Mouse (Mus musculus) embryonic facial prominence, embryonic 11.5 days (tissue): ENCODE data around the gene Btrc. TPM values are rescaled to one million over a fixed set of nuclear protein-coding genes. Genes with fewer than 3 reads are reported as not detected.

Source experiments
- ATAC-seq: fragments of 200-750 bp; cut with Nextera tagmentation; replicated peaks from 2 replicates; pipeline ENCODE4 v1.8.0; 2017; ENCODE audit warnings: low read depth; ENCODE audit not compliant: insufficient number of reproducible peaks, low FRiP score, low TSS enrichment
- DNase-seq: peaks from one replicate; pipeline ENCODE4 v3.0.0-alpha.2; 2015; ENCODE audit warnings: low spot score
- H3K27ac ChIP-seq: fragments of 300-500 bp; sonication (generic); replicated peaks from 2 replicates; pipeline ENCODE4 v1.5.1; 2014; ENCODE audit warnings: mild to moderate bottlenecking, low read depth, low read length, control low read depth
- H3K27me3 ChIP-seq: fragments of 300-500 bp; sonication (generic); 2 replicates; pipeline ENCODE4 v1.6.1; 2014; ENCODE audit warnings: mild to moderate bottlenecking, low read length, moderate library complexity, mixed read lengths; ENCODE audit not compliant: control insufficient read depth, insufficient read depth
- H3K36me3 ChIP-seq: fragments of 300-500 bp; sonication (generic); replicated peaks from 2 replicates; pipeline ENCODE4 v1.6.1; 2014; ENCODE audit warnings: low read depth, mild to moderate bottlenecking, low read length, moderate library complexity, mixed read lengths; ENCODE audit not compliant: control insufficient read depth, insufficient read depth
- H3K4me1 ChIP-seq: fragments of 300-500 bp; sonication (generic); 2 replicates; pipeline ENCODE4 v1.6.1; 2014; ENCODE audit warnings: low read length, mixed read lengths; ENCODE audit not compliant: control insufficient read depth, insufficient read depth
- H3K4me2 ChIP-seq: fragments of 300-500 bp; sonication (generic); 2 replicates; pipeline ENCODE4 v1.6.1; 2014; ENCODE audit warnings: low read depth, mild to moderate bottlenecking, control low read depth, low read length, moderate library complexity
- H3K4me3 ChIP-seq: fragments of 300-500 bp; sonication (generic); 2 replicates; pipeline ENCODE4 v1.5.1; 2014; ENCODE audit warnings: low read depth, low read length, control low read depth
- H3K9ac ChIP-seq: fragments of 300-500 bp; sonication (generic); replicated peaks from 2 replicates; pipeline ENCODE4 v1.6.1; 2014; ENCODE audit warnings: mild to moderate bottlenecking, control low read depth, low read length
- H3K9me3 ChIP-seq: fragments of 300-500 bp; sonication (generic); replicated peaks from 2 replicates; pipeline ENCODE4 v1.6.1; 2016; ENCODE audit warnings: mild to moderate bottlenecking, low read length, inconsistent platforms, mixed read lengths; ENCODE audit not compliant: control insufficient read depth
- WGBS: fragments of 180-500 bp; shearing (Covaris S2); extraction: QIAGEN DNeasy Blood & Tissue Kit; methylation state at CpG from one replicate; pipeline ENCODE4 v1.1.7; 2014; 5-methylcytosine and 5-hydroxymethylcytosine counted together
- polyA plus RNA-seq: library from polyadenylated mRNA; unstranded; fragments of >200 nt; fragmentation: Nextera tagmentation; extraction: Ambion mirVana; gene quantifications from 2 replicates; pipeline ENCODE4 v1.2.1, GENCODE M21; 2014

Btrc gene
- polyA plus RNA-seq, 1 experiment from 2014 or later = 56.0 TPM

DNA sequence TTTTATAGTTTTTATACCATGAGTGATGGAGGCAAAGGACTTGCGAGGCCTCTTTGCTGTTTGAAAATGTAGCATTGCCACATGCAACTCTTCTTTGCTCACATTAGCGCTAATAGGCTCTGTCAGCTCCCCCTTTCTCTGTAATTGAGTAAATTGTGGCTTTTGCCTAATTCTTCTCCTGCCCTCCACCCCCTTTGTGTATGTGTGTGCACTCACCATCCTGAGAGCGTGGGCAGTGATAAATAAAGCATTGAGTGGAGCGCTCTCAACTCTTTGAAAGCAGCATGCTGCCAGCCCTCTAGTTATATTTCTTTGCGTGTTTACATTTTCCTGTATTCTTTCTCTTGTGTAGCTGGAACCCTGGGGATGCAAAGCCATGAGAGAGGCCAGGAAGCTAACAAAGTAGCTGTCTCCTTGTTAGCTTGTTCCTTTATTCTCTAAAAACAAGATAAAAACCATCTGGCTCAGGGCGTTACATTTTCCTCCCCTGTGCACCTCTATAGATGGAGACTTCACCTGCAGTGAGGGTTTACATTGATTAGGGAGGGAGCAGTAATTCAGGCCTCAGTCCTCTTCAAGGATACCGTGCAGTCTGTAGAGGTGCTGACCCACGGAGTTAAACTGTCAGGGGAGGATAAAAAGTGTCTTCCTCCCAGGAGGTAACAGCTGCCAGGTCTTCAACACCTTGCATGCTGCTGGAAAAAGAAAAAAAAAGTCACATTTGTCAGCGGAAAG lies 96.6 kb downstream of the Btrc start:
- H3K9ac ChIP-seq = no peak overlapping the region
- no peaks in the 10 kb centered on the region for H3K36me3 ChIP-seq
- no peaks in the 10 kb centered on the region for H3K9me3 ChIP-seq
- DNase-seq (no peak), ATAC-seq (no peak)
- no peaks in the 10 kb centered on the region for H3K4me1 ChIP-seq
- no peaks in the 10 kb centered on the region for H3K27me3 ChIP-seq
- WGBS = 43% methylated on average over 9 of the region's 9 CpGs
- no peak overlapping the region for H3K4me2 ChIP-seq
- H3K27ac ChIP-seq = no peak overlapping the region
- H3K4me3 ChIP-seq = no peak overlapping the region

DNA sequence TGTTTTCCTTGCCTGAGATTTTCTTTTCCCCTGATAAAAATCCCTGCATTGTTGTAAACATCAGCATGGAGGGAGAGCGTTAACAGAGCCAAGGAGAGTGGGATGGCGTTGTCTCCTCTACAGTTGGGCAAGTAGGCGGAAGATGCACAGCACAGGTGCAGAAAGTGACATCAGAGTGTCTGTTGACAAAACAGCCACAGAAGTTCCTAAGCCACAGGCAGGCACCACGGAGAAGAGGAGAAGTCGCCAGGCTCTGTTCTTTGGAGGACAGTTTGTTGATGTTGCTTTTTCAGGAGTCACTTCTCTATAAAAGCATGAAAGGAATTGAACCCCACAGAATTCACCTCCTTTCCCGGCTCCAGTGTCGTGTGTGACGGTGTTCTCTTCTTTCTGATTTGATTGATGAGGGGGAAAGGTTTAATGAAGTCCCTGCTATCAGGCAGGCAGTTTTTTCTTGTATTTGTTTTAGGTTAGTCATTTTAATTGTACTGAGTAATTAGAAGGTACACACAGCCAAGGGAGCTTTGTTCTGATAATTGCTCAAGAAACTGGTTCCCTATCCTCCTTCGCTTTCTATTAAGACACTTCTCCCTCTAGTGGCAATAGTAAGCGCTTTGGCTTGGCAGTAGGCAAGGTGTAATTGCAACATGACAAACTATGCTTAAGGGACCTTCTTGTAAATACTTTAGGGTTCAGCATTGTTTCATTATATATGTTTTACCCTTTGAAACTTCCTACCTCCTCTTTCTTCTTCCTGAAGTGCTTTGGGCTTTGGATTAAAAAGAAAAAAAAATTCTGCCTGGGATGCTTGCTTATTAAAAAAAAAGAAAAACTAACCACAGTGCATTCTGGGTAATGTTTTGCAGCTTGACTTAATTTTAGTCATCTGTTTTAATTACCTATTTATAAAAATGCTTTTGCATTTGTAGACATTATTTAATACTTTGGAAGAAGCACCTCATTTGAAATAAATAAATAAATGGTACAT lies 97.5 kb downstream of the Btrc start:
- WGBS = 54% methylated on average over 10 of the region's 10 CpGs
- peak; percentile 68 for DNase-seq

DNA sequence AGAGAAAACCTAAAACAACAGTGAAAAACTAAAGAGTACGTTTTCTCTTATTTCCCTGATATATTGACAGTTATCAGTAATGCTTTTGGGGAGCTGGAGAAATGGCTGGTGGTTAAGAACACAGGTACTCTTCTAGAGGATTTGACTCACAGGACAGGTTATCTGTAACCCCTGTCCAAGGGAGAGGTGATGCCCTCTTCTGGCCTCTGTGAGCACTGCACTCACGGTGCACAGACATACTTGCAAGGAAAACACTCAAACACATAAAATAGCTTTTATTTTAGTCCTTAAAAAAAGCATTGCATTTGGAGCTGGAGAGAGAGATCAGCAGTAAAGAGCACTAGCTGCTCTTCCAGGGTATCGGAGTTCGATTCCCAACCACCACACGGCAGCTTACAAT lies 106.2 kb downstream of the Btrc start:
- H3K4me1 ChIP-seq = no peaks in the 10 kb centered on the region
- no peaks in the 10 kb centered on the region for H3K9me3 ChIP-seq
- H3K36me3 ChIP-seq = no peaks in the 10 kb centered on the region; the same call in 1 of the 2 replicates
- H3K27me3 ChIP-seq = no peaks in the 10 kb centered on the region
- WGBS = 97% methylated on average over 5 of the region's 5 CpGs
- DNase-seq (no peak), ATAC-seq (no peak)
- H3K4me2 ChIP-seq = no peak overlapping the region
- no peak overlapping the region for H3K9ac ChIP-seq
- no peak overlapping the region for H3K4me3 ChIP-seq
- no peak overlapping the region for H3K27ac ChIP-seq

More for the DNA sequence above, 97.5 kb downstream of the Btrc start:
- no peak for ATAC-seq
- no peaks in the 10 kb centered on the region for H3K36me3 ChIP-seq
- H3K9ac ChIP-seq = no peak overlapping the region
- H3K4me1 ChIP-seq = no peaks in the 10 kb centered on the region
- H3K27me3 ChIP-seq = no peaks in the 10 kb centered on the region
- no peak overlapping the region for H3K27ac ChIP-seq
- H3K4me2 ChIP-seq = no peak overlapping the region
- H3K4me3 ChIP-seq = no peak overlapping the region
- no peaks in the 10 kb centered on the region for H3K9me3 ChIP-seq

DNA sequence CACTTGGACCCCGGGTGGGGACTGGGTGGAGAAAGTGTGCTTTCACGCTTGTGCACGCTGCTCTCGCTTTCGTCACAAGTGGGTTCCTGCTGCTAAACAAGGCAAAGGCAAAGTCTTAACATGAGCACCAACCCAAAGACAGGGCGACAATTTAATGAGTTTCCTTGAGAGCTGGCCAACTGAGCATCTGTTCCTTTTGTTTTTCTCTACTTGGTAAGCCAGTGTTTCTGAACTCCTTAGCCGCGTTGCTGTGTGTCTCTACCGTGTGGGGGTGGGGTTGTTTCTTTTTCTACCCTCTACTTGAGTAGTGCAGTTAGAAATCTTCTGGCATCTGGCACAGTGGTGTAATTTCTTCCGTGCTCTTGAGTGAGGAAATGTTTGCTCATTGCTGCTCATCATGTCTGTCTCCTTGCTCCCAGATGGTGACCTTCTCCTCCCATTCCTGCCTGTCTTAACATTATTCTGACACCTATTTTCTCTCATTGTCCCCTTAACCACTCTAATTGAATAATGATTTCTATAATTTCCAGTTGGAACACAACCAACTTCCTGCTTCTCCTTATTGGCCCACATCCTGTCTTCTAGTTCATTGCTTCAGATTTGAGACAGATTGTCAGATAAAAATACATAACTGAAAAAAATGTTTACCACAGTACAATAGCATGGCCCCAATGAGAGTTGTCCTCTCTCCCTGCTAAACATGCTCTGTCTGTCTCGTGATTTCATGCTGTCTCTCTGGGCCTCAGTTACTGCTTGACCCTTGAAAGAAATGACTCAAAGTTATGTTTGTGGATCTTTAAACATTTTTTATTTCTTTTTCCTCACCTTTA lies 109.4 kb downstream of the Btrc start:
- 66% methylated on average over 11 of the region's 11 CpGs for WGBS

DNA sequence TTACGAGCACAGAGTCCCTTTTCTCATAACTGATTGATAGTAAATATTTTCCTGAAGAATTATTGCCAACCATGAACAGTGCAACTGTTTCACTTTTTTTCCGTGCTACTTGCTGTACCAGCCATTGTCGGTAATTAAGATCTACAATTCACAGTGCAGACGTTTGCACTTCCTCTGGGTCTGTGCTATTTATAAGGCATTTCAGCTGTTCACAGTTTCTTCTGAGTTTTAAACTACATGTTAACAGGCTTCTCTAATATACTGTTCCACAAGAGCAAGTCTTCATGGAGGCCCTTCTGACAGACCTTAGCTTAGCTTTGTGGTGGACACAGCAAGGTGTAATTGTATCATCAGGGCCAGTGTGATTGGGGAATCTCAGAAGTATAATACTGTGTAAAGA lies 111.2 kb downstream of the Btrc start:
- no peaks in the 10 kb centered on the region for H3K4me1 ChIP-seq
- H3K9ac ChIP-seq = no peak overlapping the region
- H3K27me3 ChIP-seq = no peaks in the 10 kb centered on the region
- no peak overlapping the region for H3K27ac ChIP-seq
- whole genome bisulfite sequencing = 80% methylated on average over 4 of the region's 4 CpGs
- no peak overlapping the region for H3K4me3 ChIP-seq
- ATAC-seq (no peak), DNase-seq (no peak)
- H3K36me3 ChIP-seq = no peaks in the 10 kb centered on the region; the same call in 1 of the 2 replicates
- no peak overlapping the region for H3K4me2 ChIP-seq
- H3K9me3 ChIP-seq = no peaks in the 10 kb centered on the region

More for the DNA sequence above, 109.4 kb downstream of the Btrc start:
- no peaks in the 10 kb centered on the region for H3K4me1 ChIP-seq
- no peak for ATAC-seq
- H3K4me2 ChIP-seq = no peak overlapping the region
- no peaks in the 10 kb centered on the region; the same call in 1 of the 2 replicates for H3K36me3 ChIP-seq
- no peak overlapping the region for H3K27ac ChIP-seq
- no peak overlapping the region for H3K4me3 ChIP-seq
- no peaks in the 10 kb centered on the region for H3K27me3 ChIP-seq
- H3K9me3 ChIP-seq = no peaks in the 10 kb centered on the region
- DNase-seq = no peak
- no peak overlapping the region for H3K9ac ChIP-seq

DNA sequence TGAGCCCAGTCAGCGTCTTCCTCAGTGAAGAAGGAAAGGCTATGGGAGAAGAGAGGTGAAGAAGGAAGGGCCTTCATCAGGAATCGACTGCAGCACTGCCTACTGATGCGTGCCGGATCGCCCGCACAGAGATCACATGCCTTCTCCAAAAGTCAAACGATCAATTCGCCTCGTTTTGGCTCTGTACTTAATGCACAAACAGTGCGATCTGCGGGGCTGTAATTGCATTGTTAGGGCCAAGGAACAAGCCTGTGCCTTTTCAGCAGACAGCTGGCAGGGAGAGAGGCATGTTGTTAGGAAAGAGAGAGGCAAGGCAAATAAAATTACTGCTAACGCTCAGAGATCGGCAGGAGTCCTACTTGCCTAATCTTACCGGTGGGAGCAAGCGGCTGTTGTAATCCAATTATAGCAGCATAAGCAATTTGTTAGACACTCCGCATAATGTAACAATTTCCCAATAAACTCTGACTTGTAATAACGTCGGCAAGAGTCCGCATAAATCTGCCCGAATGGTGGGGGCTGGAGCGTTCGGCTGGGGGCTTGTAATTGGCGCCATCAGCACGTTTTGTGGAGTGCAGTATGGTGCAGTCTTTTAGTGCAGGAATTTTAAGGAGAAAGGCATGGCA lies 112.5 kb downstream of the Btrc start:
- Histone ChIP-seq H3K27ac (no peak overlapping the region), H3K27me3 (no peaks in the 10 kb centered on the region), H3K4me1 (no peaks in the 10 kb centered on the region), H3K9me3 (no peaks in the 10 kb centered on the region), H3K9ac (no peak overlapping the region), H3K36me3 (no peaks in the 10 kb centered on the region; the same call in 1 of the 2 replicates), H3K4me3 (no peak overlapping the region), H3K4me2 (no peak overlapping the region)
- DNase-seq (peak; percentile 53), ATAC-seq (no peak)
- WGBS = 44% methylated on average over 24 of the region's 24 CpGs

DNA sequence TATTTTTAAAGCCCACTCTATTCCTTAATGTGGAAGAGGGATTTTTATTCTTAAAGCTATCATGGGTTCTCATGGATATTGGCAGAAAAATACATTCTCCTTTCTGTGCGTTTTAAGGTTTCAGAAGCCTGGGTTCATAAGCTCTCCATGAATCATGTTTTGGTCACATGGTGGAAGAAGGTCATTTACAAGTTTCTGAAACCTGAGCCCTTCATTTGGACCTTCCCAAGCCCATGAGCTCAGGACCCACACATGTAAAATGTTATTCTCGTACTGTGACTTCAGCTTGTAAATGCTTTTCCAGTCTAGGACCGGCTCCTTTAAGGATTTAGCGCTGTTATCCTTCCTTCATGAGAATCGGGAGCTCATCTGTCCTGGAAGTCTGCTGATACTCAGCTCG lies 116.0 kb downstream of the Btrc start:
- DNase-seq (no peak), ATAC-seq (no peak)
- no peaks in the 10 kb centered on the region for H3K27me3 ChIP-seq
- no peak overlapping the region for H3K27ac ChIP-seq
- H3K9me3 ChIP-seq = no peaks in the 10 kb centered on the region
- 81% methylated on average over 6 of the region's 6 CpGs for WGBS
- H3K9ac ChIP-seq = no peak overlapping the region
- H3K4me2 ChIP-seq = no peak overlapping the region
- no peak overlapping the region for H3K4me3 ChIP-seq
- H3K36me3 ChIP-seq = no peaks in the 10 kb centered on the region
- no peaks in the 10 kb centered on the region for H3K4me1 ChIP-seq
